Mouse (Mus musculus) T-helper 2 cell (primary cell): ENCODE measurements at regions not wholly inside any gene's neighbourhood (a gene's known extent, or its start where the extent isn't known, plus 50 kb on each side); places are given as distances from the start of the nearest gene placed in this dataset.

Experiments
- in situ Hi-C: fragments of 300-600 bp; cut with MboI, MseI; formaldehyde crosslinking; loops from one replicate; pipeline ENCODE4 v1.15.1; 2025; ENCODE audit warnings: high pct_unique_total_duplicates

GRCm38 (mm10) chr12:25617521-25617920 lies 520.6 kb upstream of the Id2 start:
- in situ Hi-C loops = no loop called here

DNA sequence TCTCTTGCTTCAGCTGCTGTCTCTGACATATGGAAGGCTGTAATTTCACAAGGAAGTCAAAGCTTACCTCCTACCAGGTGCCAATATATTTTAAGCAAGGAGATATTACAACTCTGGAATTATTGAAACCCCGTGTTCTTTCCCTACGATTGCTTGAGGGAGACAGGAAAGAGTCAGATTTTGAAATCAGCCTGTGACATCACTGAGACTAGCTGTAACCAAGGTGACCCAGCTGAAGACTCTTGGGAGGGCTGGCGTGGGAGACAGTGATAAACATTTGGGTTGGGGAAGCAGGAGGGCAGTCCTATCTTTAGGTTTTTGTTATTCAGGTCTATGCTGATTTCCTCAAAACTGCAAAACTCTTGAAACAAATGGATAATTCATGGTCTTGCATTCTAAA lies 518.4 kb upstream of the Id2 start:
- in situ Hi-C loops = no loop called here

- in situ Hi-C loops = no loop called here
Measured at GRCm38 (mm10) chr12:25613473-25613872, 516.5 kb upstream of the Id2 start.

DNA sequence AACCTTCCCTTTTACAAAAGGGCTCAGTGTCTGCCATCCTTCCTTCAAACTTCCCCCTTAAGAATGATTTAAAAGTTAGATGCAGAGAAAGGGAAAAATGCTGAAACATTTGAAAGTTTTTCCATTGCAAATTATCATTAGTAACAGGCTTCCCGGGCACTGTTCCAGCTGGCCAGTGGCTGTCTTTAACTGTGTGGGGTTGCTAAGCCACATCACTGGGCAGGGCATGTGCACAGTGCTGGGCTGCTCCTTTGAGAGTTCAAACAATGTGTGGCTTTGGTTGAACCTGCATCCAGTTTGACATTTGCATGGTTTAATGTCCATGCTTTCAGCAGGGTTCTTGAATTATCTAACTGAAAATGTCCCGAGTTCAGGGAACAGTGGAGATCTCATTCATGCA lies 512.1 kb upstream of the Id2 start:
- in situ Hi-C loops = no loop called here

DNA sequence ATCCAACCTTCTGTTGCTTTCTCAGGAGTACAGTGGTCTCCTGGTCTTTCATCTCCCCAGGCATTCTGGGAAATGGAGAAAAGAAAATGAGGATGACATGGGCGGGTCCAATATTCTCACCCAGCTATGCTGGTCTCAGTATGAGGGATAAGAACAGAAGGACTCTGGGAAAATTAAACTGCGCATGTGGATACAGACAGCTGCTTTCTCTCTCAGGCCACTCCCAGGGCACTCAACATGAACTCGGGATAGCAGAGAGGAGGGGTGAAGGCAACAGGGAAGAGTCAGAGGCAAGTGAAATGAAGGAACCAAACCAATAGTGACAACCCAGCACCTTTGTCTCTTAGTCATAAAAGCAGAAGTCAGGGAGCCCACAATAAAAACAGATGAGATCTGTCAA lies 508.5 kb upstream of the Id2 start:
- in situ Hi-C loops = no loop called here

DNA sequence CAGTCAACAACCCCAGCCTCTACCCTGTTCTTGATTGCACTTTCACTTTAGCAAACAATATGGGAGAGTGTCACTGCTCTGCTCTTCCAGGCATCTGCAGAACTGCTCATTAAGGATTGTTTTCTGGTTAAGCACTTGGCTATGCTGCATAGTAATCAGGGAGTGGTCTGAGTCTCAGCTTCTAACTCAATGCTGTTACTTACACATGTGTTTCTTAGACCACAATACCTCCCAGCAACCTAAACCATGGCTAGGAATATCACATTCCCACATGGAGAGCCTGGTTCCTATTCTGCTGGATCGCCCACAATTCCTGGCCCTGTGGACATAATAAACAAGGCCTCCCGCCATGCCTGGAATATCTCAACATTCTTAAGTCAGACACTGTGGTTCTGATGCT lies 493.3 kb upstream of the Id2 start:
- in situ Hi-C loops = no loop called here

GRCm38 (mm10) chr12:25585746-25586145 lies 488.8 kb upstream of the Id2 start:
- in situ Hi-C loops = no loop called here

DNA sequence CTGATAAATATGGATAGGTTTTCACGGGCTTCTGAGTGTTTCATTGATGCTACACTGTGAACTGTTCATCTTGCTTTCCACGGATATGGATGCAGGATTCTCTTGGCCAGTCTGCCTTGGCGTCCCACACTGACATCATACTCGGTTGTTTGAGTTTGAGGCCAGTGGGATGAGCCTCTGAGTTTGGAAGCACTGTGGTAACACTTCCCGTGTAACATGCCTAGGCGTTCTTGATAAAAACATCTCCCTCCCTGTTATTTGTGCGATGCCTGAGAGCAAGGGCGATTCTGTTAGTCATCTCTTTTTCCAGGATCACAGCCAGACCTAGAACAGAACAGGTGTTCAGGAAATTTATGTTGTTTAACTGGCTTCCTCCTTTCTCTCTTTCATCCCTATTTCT lies 482.5 kb upstream of the Id2 start:
- in situ Hi-C loops = no loop called here

DNA sequence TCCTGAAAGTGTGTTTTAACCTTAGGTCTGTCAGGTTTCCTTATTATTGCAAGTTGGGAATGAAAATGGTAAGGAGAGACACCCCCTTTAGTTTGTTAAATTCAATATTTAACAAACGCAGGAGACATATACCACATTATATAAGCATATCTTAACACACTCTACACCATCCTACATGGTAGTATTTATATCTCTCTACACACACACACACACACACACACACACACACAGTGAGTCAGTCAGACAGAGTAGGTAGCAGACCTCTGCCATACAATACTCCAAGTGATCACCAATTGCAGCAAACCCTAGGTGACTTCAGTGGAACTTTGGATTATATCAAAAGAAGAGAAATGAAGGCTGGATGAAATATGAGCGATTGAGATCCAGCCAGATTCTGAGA lies 468.2 kb upstream of the Id2 start:
- in situ Hi-C loops = no loop called here

GRCm38 (mm10) chr12:25559601-25560000 lies 462.7 kb upstream of the Id2 start:
- in situ Hi-C loops = loop anchor here (10.0 kb wide), 1 partner anchor 955 kb away; no protein-coding TSS in a partner anchor

DNA sequence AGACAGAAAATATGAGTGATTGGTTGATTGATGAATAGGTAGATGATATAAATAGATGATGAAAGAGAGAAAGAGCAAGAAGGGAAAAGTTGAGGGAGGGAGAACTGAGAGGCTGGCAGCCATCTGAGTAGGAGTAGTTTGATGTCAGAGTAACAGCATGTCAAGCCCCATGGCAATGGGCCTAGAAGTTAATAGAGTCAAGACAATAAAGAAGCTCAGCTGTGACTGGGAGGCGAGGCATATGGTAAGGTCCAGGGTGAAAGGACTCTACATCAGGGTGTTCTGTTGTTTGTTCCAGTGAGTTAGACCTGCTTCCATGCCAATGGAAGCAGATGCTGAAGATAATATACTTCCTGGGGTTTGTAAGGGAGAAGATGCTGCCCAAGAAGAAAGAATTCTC lies 456.7 kb upstream of the Id2 start:
- in situ Hi-C loops = loop anchor here (10.0 kb wide), 1 partner anchor 949 kb away; no protein-coding TSS in a partner anchor

DNA sequence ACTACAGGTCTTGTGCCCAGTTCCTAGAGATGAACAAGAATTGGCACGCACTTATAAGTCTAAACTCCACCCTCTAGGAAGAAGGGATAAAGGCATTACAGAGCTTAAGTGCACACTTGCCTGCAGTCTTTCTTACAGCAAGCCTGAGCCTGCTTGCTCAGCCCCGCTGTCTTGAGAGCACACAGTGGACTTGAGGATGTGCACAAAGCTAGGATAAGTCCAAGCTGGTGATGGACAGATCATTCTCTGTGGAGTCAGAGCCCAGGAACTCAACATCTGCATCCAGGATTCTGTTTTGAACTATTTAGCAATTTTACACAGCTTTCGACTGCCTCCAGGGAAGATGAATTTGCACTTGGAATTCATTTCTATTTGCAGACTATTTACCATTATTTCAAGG lies 452.8 kb upstream of the Id2 start:
- in situ Hi-C loops = loop anchor here (10.0 kb wide), 1 partner anchor 945 kb away; no protein-coding TSS in a partner anchor

GRCm38 (mm10) chr12:25544253-25544652 lies 447.3 kb upstream of the Id2 start:
- in situ Hi-C loops = no loop called here

- in situ Hi-C loops = no loop called here
Measured at GRCm38 (mm10) chr12:25534620-25534950, 437.6 kb upstream of the Id2 start.

DNA sequence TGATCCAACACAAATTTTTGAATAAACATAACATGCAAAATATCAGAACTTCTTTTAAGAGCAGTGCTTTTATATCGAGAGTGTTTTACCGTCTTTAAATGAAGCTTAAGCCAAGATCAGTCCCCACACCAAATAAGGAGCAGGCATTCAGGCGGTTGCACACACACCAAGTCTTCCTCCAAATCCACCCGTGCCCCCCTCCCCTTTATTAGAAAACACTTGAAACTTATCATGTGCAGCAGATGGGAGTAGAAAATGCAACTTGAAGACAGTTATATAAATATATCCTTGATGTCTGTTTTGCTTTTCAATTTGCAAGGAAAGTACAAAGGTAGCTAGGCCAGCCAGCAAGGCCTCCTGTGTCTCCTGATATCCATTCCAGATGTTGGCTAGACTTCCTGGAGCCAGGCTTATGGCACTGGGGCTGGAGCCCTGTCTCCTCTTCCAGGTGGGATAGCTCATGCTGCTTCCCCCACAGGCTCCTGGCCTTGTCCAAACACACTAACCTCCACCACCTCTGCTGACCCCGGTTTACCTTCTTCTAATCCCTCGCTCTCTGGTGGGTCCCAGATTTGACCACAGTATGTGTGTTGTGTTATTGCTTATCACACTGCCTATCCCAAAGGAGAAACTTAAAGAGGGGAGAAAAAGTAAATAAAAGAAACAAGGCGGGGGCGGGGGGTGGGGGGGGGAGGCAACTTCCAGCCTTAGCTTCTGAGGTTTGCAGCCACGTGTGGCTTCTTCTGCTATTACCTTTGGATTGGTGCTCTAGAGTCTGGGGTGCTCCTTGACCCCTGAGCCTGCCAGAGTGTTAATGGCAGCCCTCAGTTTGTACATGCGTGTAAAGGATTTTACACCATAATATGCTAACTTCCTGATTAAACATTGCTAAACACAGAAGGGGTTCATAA lies 437.0 kb upstream of the Id2 start:
- in situ Hi-C loops = no loop called here

GRCm38 (mm10) chr12:25530483-25530882 lies 433.5 kb upstream of the Id2 start:
- in situ Hi-C loops = no loop called here

GRCm38 (mm10) chr12:25529537-25529936 lies 432.6 kb upstream of the Id2 start:
- in situ Hi-C loops = no loop called here

GRCm38 (mm10) chr12:25526639-25527038 lies 429.7 kb upstream of the Id2 start:
- in situ Hi-C loops = no loop called here

DNA sequence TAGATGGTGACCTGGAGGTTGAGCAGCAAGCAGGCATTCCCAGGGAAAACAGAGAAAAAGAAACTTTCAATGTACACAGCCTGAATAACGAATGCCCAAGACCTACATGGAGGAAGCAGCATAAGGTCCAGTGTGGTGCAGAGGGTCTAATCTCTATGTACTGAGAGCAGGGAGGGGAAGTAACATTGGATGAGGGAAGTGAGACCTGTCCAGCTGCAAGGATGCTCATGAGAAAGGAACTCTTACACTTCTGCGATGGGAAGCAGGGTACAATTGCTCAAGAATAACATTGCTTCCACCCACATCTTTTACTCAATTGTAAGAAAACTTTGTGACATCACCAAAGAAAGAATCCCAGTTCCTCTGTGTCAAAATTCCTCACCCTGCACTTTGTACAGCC lies 419.8 kb upstream of the Id2 start:
- in situ Hi-C loops = no loop called here

DNA sequence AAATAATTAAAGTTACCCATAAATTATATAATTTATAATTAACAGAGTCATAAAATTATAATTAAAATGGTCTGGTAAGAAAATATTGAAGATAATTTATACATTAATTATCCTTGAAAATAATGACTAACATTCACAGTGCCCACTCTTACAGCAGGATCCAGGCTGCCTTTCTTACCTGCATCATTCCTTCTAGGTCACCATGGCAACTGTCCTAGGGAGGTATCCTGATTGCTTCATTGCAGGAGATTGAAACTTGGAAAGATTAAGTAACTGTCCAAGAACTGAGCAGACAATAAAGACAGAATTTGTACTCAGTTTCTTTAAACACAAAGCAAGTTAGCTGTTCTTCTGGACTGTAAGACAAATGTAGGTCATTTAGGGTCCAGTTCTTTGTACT lies 416.7 kb upstream of the Id2 start:
- in situ Hi-C loops = no loop called here

- in situ Hi-C loops = no loop called here
Measured at GRCm38 (mm10) chr12:25509666-25510065, 412.7 kb upstream of the Id2 start.

- in situ Hi-C loops = no loop called here
Measured at GRCm38 (mm10) chr12:25493233-25493632, 396.3 kb upstream of the Id2 start.

GRCm38 (mm10) chr12:25492483-25493190 lies 395.7 kb upstream of the Id2 start:
- in situ Hi-C loops = no loop called here
